Mouse (Mus musculus) limb, embryonic 15.5 days (tissue): ENCODE data around the gene Avil. TPM values are rescaled to one million over a fixed set of nuclear protein-coding genes. Genes with fewer than 3 reads are reported as not detected.
"Not testable (repeated sequence)": the region's sequence is repeated elsewhere in the genome, so short reads cannot be mapped to it uniquely, and the experiment has no call there.

Experiments used
- ATAC-seq: fragments of 200-750 bp; cut with Nextera tagmentation; 2 replicates; pipeline ENCODE4 v1.8.0; 2017; ENCODE audit warnings: low read depth, moderate TSS enrichment; ENCODE audit not compliant: insufficient number of reproducible peaks, low FRiP score, low TSS enrichment
- H3K27ac ChIP-seq: fragments of 300-500 bp; sonication (generic); 2 replicates; pipeline ENCODE4 v1.5.1; 2015; ENCODE audit warnings: moderate library complexity, mild to moderate bottlenecking, inconsistent platforms
- H3K27me3 ChIP-seq: fragments of 300-500 bp; sonication (generic); 2 replicates; pipeline ENCODE4 v1.6.1; 2015; ENCODE audit warnings: inconsistent platforms
- H3K36me3 ChIP-seq: fragments of 300-500 bp; sonication (generic); 2 replicates; pipeline ENCODE4 v1.6.1; 2015; ENCODE audit warnings: inconsistent platforms
- H3K4me1 ChIP-seq: fragments of 300-500 bp; sonication (generic); 2 replicates; pipeline ENCODE4 v1.6.1; 2015; ENCODE audit warnings: inconsistent platforms
- H3K4me2 ChIP-seq: fragments of 300-500 bp; sonication (generic); 2 replicates; pipeline ENCODE4 v1.6.1; 2015; ENCODE audit warnings: mild to moderate bottlenecking, inconsistent platforms
- H3K4me3 ChIP-seq: fragments of 300-500 bp; sonication (generic); 2 replicates; pipeline ENCODE4 v1.5.1; 2015; ENCODE audit warnings: mild to moderate bottlenecking, inconsistent platforms
- H3K9ac ChIP-seq: fragments of 300-500 bp; sonication (generic); 2 replicates; pipeline ENCODE4 v1.6.1; 2015; ENCODE audit warnings: inconsistent platforms
- H3K9me3 ChIP-seq: fragments of 300-500 bp; sonication (generic); 2 replicates; pipeline ENCODE4 v1.6.1; 2016; ENCODE audit warnings: inconsistent platforms
- WGBS: fragments of 180-500 bp; shearing (Covaris S2); methylation state at CpG from one replicate; pipeline ENCODE4 v1.1.7; 2015; 5-methylcytosine and 5-hydroxymethylcytosine counted together
- polyA plus RNA-seq: library from polyadenylated mRNA; unstranded; fragments of >200 nt; fragmentation: Nextera tagmentation; extraction: Ambion mirVana; gene quantifications from 2 replicates; pipeline ENCODE4 v1.2.1, GENCODE M21; 2015

Gene Avil
- polyA plus RNA-seq, 1 experiment from 2014 or later = 0.50 TPM

DNA sequence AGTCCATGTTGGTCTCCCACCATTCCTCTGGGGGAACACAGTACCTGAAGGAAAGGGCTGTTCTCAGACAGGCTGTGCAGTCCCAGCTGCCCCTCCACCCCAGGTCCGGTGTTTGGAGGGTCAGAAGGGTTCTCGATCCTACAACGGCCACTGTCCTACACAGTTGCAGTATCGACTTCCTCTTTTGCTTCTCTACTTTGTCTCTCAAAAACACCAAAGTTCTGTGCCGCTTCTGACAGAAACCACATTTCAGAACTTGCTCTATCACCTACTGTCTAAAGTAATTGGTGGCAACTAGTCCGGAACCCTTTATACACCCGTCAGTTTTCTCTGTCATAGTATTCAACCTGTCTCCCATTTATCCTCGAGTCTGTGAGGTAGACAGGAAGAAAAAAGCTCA is 54.9 kb downstream of the Avil start:
- no peak for ATAC-seq
- no peak overlapping the region for H3K9ac ChIP-seq
- no peak overlapping the region for H3K4me3 ChIP-seq
- peaks cover 32% of the 10 kb centered on the region for H3K36me3 ChIP-seq
- 83% methylated on average over 8 of the region's 8 CpGs for WGBS
- H3K4me2 ChIP-seq = no peak overlapping the region
- H3K4me1 ChIP-seq = peaks cover 28% of the 10 kb centered on the region
- H3K27me3 ChIP-seq = peaks cover 26% of the 10 kb centered on the region
- no peaks in the 10 kb centered on the region for H3K9me3 ChIP-seq
- H3K27ac ChIP-seq = no peak overlapping the region

GRCm38 (mm10) chr10:127056490-127056889 is 56.0 kb downstream of the Avil start:
- Histone ChIP-seq H3K4me2 (no peak overlapping the region), H3K9ac (no peak overlapping the region), H3K4me1 (peaks cover 24% of the 10 kb centered on the region), H3K4me3 (no peak overlapping the region), H3K36me3 (peaks cover 32% of the 10 kb centered on the region), H3K27me3 (peaks cover 25% of the 10 kb centered on the region), H3K27ac (no peak overlapping the region), H3K9me3 (no peaks in the 10 kb centered on the region)
- no peak for ATAC-seq
- 82% methylated on average over 20 of the region's 20 CpGs for WGBS

DNA sequence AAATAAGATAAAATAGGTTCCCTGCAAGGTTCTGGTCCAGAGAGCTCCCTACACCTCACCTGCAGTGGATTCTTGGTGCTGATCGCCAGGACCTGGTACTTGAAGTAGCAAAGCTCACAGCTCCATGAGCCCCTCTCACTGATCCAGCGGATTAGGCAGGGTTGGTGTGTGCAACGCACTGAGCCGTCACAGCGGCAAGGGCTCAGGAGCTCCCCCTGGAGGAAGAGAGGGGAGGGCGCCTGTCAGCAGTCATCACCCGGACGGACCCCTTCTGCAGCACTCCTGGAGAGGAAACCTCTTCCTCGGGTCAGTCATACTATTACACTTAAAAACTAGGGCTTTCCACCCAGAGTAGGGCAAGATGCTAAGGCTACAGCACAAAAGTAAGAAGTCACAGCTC is 57.7 kb downstream of the Avil start:
- ATAC-seq = no peak
- Histone ChIP-seq H3K36me3 (peaks cover 32% of the 10 kb centered on the region), H3K4me3 (peak overlapping the region; percentile 87), H3K27me3 (peaks cover 16% of the 10 kb centered on the region), H3K9me3 (no peaks in the 10 kb centered on the region), H3K27ac (no peak overlapping the region), H3K9ac (no peak overlapping the region), H3K4me2 (peak overlapping the region; percentile 95), H3K4me1 (peaks cover 23% of the 10 kb centered on the region)
- 1% methylated on average over 9 of the region's 9 CpGs for WGBS

GRCm38 (mm10) chr10:127058708-127059107 is 58.2 kb downstream of the Avil start:
- peaks cover 23% of the 10 kb centered on the region for H3K4me1 ChIP-seq
- peak overlapping the region; percentile 95 for H3K4me2 ChIP-seq
- peaks cover 32% of the 10 kb centered on the region for H3K36me3 ChIP-seq
- WGBS = 8% methylated on average over 8 of the region's 8 CpGs
- H3K27me3 ChIP-seq = peaks cover 16% of the 10 kb centered on the region
- no peaks in the 10 kb centered on the region for H3K9me3 ChIP-seq
- H3K4me3 ChIP-seq = peak overlapping the region; percentile 87
- no peak overlapping the region for H3K27ac ChIP-seq
- H3K9ac ChIP-seq = peak overlapping the region; percentile 80; the same call in 1 of the 2 replicates
- ATAC-seq = no peak

- Histone ChIP-seq H3K36me3 (peaks cover 27% of the 10 kb centered on the region), H3K4me3 (peak overlapping the region; percentile 87), H3K4me1 (peaks cover 24% of the 10 kb centered on the region), H3K9ac (peak overlapping the region; percentile 80), H3K9me3 (no peaks in the 10 kb centered on the region), H3K27ac (peak overlapping the region; percentile 67), H3K27me3 (peaks cover 16% of the 10 kb centered on the region), H3K4me2 (peak overlapping the region; percentile 95)
- WGBS = 0% methylated on average over 31 of the region's 92 CpGs
- ATAC-seq = no peak
Measured at GRCm38 (mm10) chr10:127059174-127059967, 58.9 kb downstream of the Avil start.

DNA sequence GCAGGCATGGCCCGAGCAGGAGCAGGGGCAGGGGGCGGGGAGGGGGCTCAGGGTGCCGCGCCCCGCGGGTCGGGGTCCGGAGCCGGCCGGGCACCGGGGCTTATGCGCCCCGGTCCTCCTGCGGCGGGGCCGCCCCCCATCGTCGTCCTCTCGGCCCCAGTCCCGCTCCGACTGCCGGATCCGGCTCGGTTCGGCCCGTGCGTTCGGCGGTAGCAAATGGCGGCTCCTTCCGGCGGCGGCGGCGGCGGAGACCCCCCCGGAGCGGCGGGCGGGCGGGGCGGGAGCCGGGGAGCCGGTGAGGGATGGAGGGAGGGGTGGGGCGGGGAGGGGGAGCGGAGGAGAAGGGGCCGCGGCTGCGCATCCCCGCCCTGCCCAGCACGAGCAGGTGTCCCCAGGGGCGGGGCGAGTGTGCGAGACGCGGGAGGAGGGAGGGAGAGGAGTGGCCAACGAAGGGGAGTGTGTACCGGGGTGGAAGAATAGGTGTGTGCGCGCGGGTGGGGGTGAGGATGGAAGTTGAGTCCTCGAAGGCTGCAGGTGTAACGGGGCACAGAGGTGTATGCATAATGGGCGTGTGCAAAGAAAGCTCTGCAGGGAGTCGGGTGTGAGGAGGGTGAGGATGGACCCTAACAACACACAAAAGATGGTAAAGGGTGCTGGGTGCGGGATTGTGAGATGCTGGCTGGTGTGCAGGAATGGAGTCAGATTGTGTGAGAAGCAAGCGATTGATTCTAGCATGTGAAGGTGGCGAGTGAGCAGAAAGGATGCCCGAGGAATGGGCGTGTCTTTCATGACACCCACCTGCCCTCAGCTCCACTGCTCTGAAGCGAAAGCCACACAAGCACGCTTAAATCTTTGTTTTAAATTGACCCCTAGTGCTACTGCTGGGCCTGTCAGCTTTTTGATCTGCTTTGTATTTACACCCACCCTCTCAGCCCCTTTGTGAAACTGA is 59.7 kb downstream of the Avil start, which contains the start of gene March9:
Gene March9 (minus strand): TSS at position 217 of the 949 bp plus-strand sequence.
- Histone ChIP-seq H3K9ac (peak within 1 kb of the TSS; percentile 80), H3K36me3 (peaks cover 29% of the 10 kb centered on the region), H3K27me3 (peaks cover 16% of the 10 kb centered on the region), H3K4me3 (peak within 1 kb of the TSS; percentile 87), H3K4me1 (peaks cover 33% of the 10 kb centered on the region), H3K27ac (peak within 1 kb of the TSS; percentile 67), H3K9me3 (no peaks in the 10 kb centered on the region), H3K4me2 (peak within 1 kb of the TSS; percentile 95)
- no peak for ATAC-seq
- WGBS = under 1% methylated on average over 54 of the region's 72 CpGs

GRCm38 (mm10) chr10:127061085-127061484 is 60.6 kb downstream of the Avil start:
- 46% methylated on average over 5 of the region's 5 CpGs for WGBS
- no peak overlapping the region for H3K4me2 ChIP-seq
- H3K4me1 ChIP-seq = peaks cover 36% of the 10 kb centered on the region
- ATAC-seq = no peak
- no peak overlapping the region for H3K27ac ChIP-seq
- H3K27me3 ChIP-seq = peaks cover 16% of the 10 kb centered on the region
- H3K9me3 ChIP-seq = no peaks in the 10 kb centered on the region
- H3K9ac ChIP-seq = no peak overlapping the region
- no peak overlapping the region for H3K4me3 ChIP-seq
- H3K36me3 ChIP-seq = peaks cover 30% of the 10 kb centered on the region

GRCm38 (mm10) chr10:127061513-127061912 is 61.0 kb downstream of the Avil start:
- Histone ChIP-seq H3K27me3 (peaks cover 16% of the 10 kb centered on the region), H3K9ac (no peak overlapping the region), H3K4me1 (peaks cover 37% of the 10 kb centered on the region), H3K27ac (no peak overlapping the region), H3K9me3 (no peaks in the 10 kb centered on the region), H3K4me3 (no peak overlapping the region), H3K4me2 (no peak overlapping the region), H3K36me3 (peaks cover 30% of the 10 kb centered on the region)
- 65% methylated on average over 2 of the region's 2 CpGs for WGBS
- ATAC-seq = no peak

DNA sequence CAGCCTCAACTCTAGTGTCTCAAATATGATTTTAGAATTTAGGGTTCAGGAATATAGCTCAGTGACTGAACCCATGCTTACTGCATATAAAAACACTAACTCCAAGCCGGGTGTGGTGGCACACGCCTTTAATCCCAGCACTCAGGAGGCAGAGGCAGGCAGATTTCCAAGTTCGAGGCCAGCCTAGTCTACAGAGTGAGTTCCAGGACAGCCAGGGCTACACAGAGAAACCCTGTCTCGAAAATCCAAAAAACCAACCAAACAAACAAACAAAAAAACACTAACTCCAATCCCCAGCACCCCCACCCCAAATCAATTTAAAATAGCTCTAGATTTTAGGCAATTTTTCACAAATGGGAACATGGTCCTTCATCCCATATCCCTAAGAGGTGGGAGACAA is 61.6 kb downstream of the Avil start:
- H3K36me3 ChIP-seq = peaks cover 31% of the 10 kb centered on the region
- not testable (repeated sequence) for H3K4me2 ChIP-seq, H3K9ac ChIP-seq, H3K27ac ChIP-seq, ATAC-seq, H3K4me3 ChIP-seq, H3K9me3 ChIP-seq
- peaks cover 37% of the 10 kb centered on the region for H3K4me1 ChIP-seq
- H3K27me3 ChIP-seq = peaks cover 16% of the 10 kb centered on the region
- WGBS = 81% methylated on average over 4 of the region's 4 CpGs

DNA sequence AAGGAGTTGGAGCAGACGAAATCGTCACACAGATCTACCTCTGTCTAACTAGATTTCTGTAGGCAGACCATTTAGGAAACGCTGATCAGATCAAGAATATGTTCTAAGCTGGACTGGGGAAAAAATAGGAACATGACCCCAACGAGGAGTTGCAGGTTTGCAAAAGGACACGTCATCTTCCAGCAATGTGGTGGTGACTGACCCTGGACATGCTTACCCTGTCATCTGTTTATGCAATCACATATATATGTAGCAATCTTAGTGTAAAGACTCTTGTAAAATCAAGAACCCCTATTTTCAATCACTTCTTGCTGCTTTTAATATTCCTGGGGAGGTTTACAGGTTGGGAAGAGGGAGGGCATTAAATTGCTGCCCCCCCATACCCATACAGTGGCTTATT is 62.0 kb downstream of the Avil start:
- no peak overlapping the region for H3K4me2 ChIP-seq

DNA sequence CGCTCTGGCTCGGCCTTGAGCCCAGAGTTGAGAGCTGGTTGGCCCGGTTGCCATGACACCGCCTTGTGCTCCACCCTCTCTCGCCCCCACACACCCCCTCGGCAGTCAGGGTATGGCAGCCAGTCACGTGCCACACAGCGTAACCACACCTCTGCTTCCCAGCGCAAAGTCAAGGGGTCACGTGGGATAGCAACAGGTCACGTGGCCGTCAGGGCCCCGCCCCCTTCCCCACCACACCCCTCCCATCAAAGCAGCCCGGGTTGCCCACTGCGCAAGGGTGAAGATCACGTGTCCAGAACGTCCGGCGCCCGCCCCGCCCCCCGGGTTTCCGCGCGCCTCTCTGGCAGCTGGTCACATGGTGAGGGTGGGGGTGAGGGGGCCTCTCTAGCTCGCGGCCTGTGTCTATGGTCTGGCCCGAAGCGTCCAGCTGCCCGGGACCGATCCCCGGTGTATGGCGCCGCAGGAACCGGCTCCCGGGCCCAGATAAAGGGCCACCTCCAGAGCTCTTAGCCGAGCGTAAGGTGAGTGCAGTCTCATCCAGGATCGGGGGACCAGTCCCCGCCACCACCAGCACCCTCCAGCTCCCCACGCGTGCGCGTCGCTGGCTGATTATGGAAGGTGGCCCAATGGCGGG is 62.8 kb downstream of the Avil start, which contains the start of gene Cdk4:
Gene Cdk4 (plus strand): TSS at position 296 of the 634 bp plus-strand sequence.
- under 1% methylated on average over 46 of the region's 46 CpGs for WGBS

More for the DNA sequence above, 62.0 kb downstream of the Avil start:
- Histone ChIP-seq H3K9me3 (no peaks in the 10 kb centered on the region), H3K27me3 (peaks cover 13% of the 10 kb centered on the region), H3K4me3 (no peak overlapping the region), H3K4me1 (peaks cover 37% of the 10 kb centered on the region), H3K27ac (no peak overlapping the region), H3K36me3 (peaks cover 31% of the 10 kb centered on the region), H3K9ac (no peak overlapping the region)
- WGBS = 70% methylated on average over 5 of the region's 5 CpGs
- ATAC-seq = no peak

More for the DNA sequence above, 62.8 kb downstream of the Avil start, which contains the start of gene Cdk4:
- ATAC-seq = peak; percentile 93
- H3K4me3 ChIP-seq = peak within 1 kb of the TSS; percentile 82
- H3K9me3 ChIP-seq = no peaks in the 10 kb centered on the region
- H3K9ac ChIP-seq = peak within 1 kb of the TSS; percentile 80
- H3K4me1 ChIP-seq = peaks cover 38% of the 10 kb centered on the region
- H3K36me3 ChIP-seq = peaks cover 38% of the 10 kb centered on the region
- peaks cover 13% of the 10 kb centered on the region for H3K27me3 ChIP-seq
- peak within 1 kb of the TSS; percentile 88 for H3K27ac ChIP-seq
- H3K4me2 ChIP-seq = peak within 1 kb of the TSS; percentile 76
